ENCODE assay signal across 10 mouse cellular contexts in genomic region chr1:77512059-77512407, GRCm38 (mm10). TPM values are rescaled to one million over a fixed set of nuclear protein-coding genes. Genes with fewer than 3 reads are reported as not detected.
A peak's percentile ranks its signal among the peaks of the same experiment; 100 is the strongest.
DNase-seq lines count a peak whose midpoint lies in the region; ATAC-seq and TF ChIP-seq lines count a peak whose summit lies in the region.
"Had no signal": no experiment of that assay in that cellular context is flagged by ENCODE, and none has a peak within 500 bp of the region (broad histone marks: within the 10 kb centered on the region; RNA-seq: fewer than 3 reads in every experiment).

No protein-coding gene starts in this region.

- H3K9ac ChIP-seq in heart, embryonic 13.5 days: peak overlapping the region; percentile 84
- no peak overlapping the region for H3K9ac ChIP-seq in heart, adult 2 months (ENCODE audit: low read depth, low read length)
- H3K9ac ChIP-seq in hindbrain, embryonic 14.5 days: peak overlapping the region; percentile 65
- peak overlapping the region; percentile 84 for H3K9ac ChIP-seq in midbrain, embryonic 13.5 days (replicated peaks)

- peaks cover 12% of the 10 kb centered on the region for H3K36me3 ChIP-seq in heart, embryonic 13.5 days
- H3K36me3 ChIP-seq in heart, adult 2 months (ENCODE audit: control insufficient read depth, insufficient read depth, low read length): peaks cover 9% of the 10 kb centered on the region
- peaks cover 38% of the 10 kb centered on the region for H3K36me3 ChIP-seq in embryonic facial prominence, embryonic 10.5 days (replicated peaks)
- peaks cover 7% of the 10 kb centered on the region for H3K36me3 ChIP-seq in hindbrain, embryonic 14.5 days (replicated peaks; ENCODE audit: control insufficient read depth, insufficient read depth)
- H3K36me3 ChIP-seq in midbrain, embryonic 13.5 days: peaks cover 6% of the 10 kb centered on the region; the same call in 1 of the 2 replicates

- peaks cover 9% of the 10 kb centered on the region for H3K27me3 ChIP-seq in heart, embryonic 13.5 days (replicated peaks)
- H3K27me3 ChIP-seq in heart, adult 2 months (ENCODE audit: control insufficient read depth, insufficient read depth, low read length): no peaks in the 10 kb centered on the region
- peaks cover 28% of the 10 kb centered on the region for H3K27me3 ChIP-seq in embryonic facial prominence, embryonic 10.5 days (replicated peaks; ENCODE audit: low read depth, poor library complexity, severe bottlenecking)
- H3K27me3 ChIP-seq in hindbrain, embryonic 14.5 days (ENCODE audit: control insufficient read depth, insufficient read depth, low read length): no peaks in the 10 kb centered on the region
- peaks cover 10% of the 10 kb centered on the region for H3K27me3 ChIP-seq in midbrain, embryonic 13.5 days

- H3K4me1 ChIP-seq in heart, embryonic 13.5 days: peaks cover 25% of the 10 kb centered on the region
- H3K4me1 ChIP-seq in heart, adult 2 months (ENCODE audit: control insufficient read depth, insufficient read depth, low read length): no peaks in the 10 kb centered on the region; the same call in 1 of the 2 replicates
- peaks cover 65% of the 10 kb centered on the region for H3K4me1 ChIP-seq in embryonic facial prominence, embryonic 10.5 days
- H3K4me1 ChIP-seq in hindbrain, embryonic 14.5 days (replicated peaks; ENCODE audit: control insufficient read depth, insufficient read depth, low read length): peaks cover 22% of the 10 kb centered on the region
- H3K4me1 ChIP-seq in midbrain, embryonic 13.5 days (replicated peaks): peaks cover 70% of the 10 kb centered on the region

- TF ChIP-seq CTCF in heart, adult 2 months (IDR thresholded peaks at IDR 0.05): no peak

- no peak for TF ChIP-seq EP300 in heart, adult 2 months (IDR thresholded peaks at IDR 0.05; ENCODE audit: insufficient read depth, low read depth, low read length)

- TF ChIP-seq POLR2A in heart, adult 2 months (IDR thresholded peaks at IDR 0.05; ENCODE audit: insufficient read depth, low read depth, low read length): no peak

- peak overlapping the region; percentile 97 for H3K4me2 ChIP-seq in heart, embryonic 13.5 days
- H3K4me2 ChIP-seq in hindbrain, embryonic 14.5 days (replicated peaks): peak overlapping the region; percentile 63
- H3K4me2 ChIP-seq in midbrain, embryonic 13.5 days (replicated peaks): peak overlapping the region; percentile 92

- 41% methylated on average over 4 of the region's 4 CpGs for WGBS in heart, embryonic 13.5 days
- 89% methylated on average over 4 of the region's 4 CpGs for WGBS in heart, adult 2 months
- WGBS in embryonic facial prominence, embryonic 10.5 days: 7% methylated on average over 4 of the region's 4 CpGs
- WGBS in hindbrain, embryonic 14.5 days: 6% methylated on average over 4 of the region's 4 CpGs
- WGBS in midbrain, embryonic 13.5 days: 4% methylated on average over 4 of the region's 4 CpGs

- no peak for ATAC-seq in heart, embryonic 13.5 days (ENCODE audit: extremely low read depth, insufficient number of reproducible peaks, low FRiP score, low TSS enrichment)
- no peak for ATAC-seq in hindbrain, embryonic 14.5 days (ENCODE audit: low FRiP score)
- no peak for ATAC-seq in midbrain, embryonic 13.5 days

- no peak overlapping the region for H3K27ac ChIP-seq in heart, embryonic 13.5 days (replicated peaks)
- no peak overlapping the region for H3K27ac ChIP-seq in heart, adult 2 months
- peak overlapping the region; percentile 90 for H3K27ac ChIP-seq in embryonic facial prominence, embryonic 10.5 days (replicated peaks)
- peak overlapping the region; percentile 82 for H3K27ac ChIP-seq in hindbrain, embryonic 14.5 days
- H3K27ac ChIP-seq in midbrain, embryonic 13.5 days: peak overlapping the region; percentile 90

- H3K9me3 ChIP-seq in heart, embryonic 13.5 days: no peaks in the 10 kb centered on the region
- H3K9me3 ChIP-seq in embryonic facial prominence, embryonic 10.5 days: no peaks in the 10 kb centered on the region
- no peaks in the 10 kb centered on the region for H3K9me3 ChIP-seq in hindbrain, embryonic 14.5 days (ENCODE audit: control insufficient read depth, low read length)
- no peaks in the 10 kb centered on the region for H3K9me3 ChIP-seq in midbrain, embryonic 13.5 days

- intact Hi-C loops in heart, adult 2 months (cut with DNase I): loop anchor here (5.0 to 10.0 kb wide), 6 partner anchors 75 to 1517 kb away; no protein-coding TSS in a partner anchor

- H3K79me2 ChIP-seq in heart, adult 2 months (replicated peaks; ENCODE audit: control insufficient read depth, insufficient read depth, low read length): no peaks in the 10 kb centered on the region; the same call in 1 of the 2 replicates

- no peak for DNase-seq in heart, adult 2 months
- DNase-seq in embryonic facial prominence, embryonic 10.5 days (ENCODE audit: low spot score): no peak
- DNase-seq in hindbrain, embryonic 14.5 days (ENCODE audit: low spot score): no peak
- no peak for DNase-seq in Muller cell, postnatal 12 days (ENCODE audit: inconsistent ontology term)
- DNase-seq in cerebellum, postnatal 25 days: no peak
- DNase-seq in lung, postnatal 4 days: no peak
- DNase-seq: adrenal gland, adult 8-10 months had no signal

- H3K4me3 ChIP-seq in heart, embryonic 13.5 days: peak overlapping the region; percentile 75
- no peak overlapping the region; the same call in 1 of the 2 replicates for H3K4me3 ChIP-seq in heart, adult 2 months
- H3K4me3 ChIP-seq in embryonic facial prominence, embryonic 10.5 days: peak overlapping the region; percentile 80
- H3K4me3 ChIP-seq in hindbrain, embryonic 14.5 days (replicated peaks; ENCODE audit: low read length): peak overlapping the region; percentile 66
- H3K4me3 ChIP-seq in midbrain, embryonic 13.5 days (replicated peaks): peak overlapping the region; percentile 73
- H3K4me3 ChIP-seq: erythroblast, embryonic 14.5 days had no signal

RNA-seq across cellular contexts. Expression of gene Epha4, which starts 2.9 kb away (rescaled TPM):
- 6.0 and 6.1 TPM in 2 replicates for polyA plus RNA-seq in heart, embryonic 13.5 days (2015; fragmentation: Nextera tagmentation; extraction: Ambion mirVana)
- 10 to 100 TPM; 25.4 to 45.5 TPM for total RNA-seq in heart, adult 2 months (2021)
- polyA plus RNA-seq in heart, adult 2 months (2012; rRNA removed): 28.4 and 62.6 TPM in 2 replicates
- polyA plus RNA-seq in embryonic facial prominence, embryonic 10.5 days (2016; fragmentation: Nextera tagmentation; extraction: Ambion mirVana): 26.2 and 29.1 TPM in 2 replicates
- polyA plus RNA-seq in hindbrain, embryonic 14.5 days (2014; fragmentation: Nextera tagmentation; extraction: Ambion mirVana): 49.3 and 50.0 TPM in 2 replicates
- polyA plus RNA-seq in midbrain, embryonic 13.5 days (2015; fragmentation: Nextera tagmentation; extraction: Ambion mirVana): 36.5 and 37.5 TPM in 2 replicates
- polyA plus RNA-seq: erythroblast, embryonic 14.5 days had no signal

Comparison
In these comparisons a context has a peak if more than half of its experiments do, and no peak if none do; other contexts are left out.
1. H3K27ac ChIP-seq: peak in embryonic facial prominence, embryonic 10.5 days (single experiment), hindbrain, embryonic 14.5 days (single experiment) and midbrain, embryonic 13.5 days (single experiment); none in heart, embryonic 13.5 days (single experiment) and heart, adult 2 months (single experiment).
2. Peak in every context shown above with its lines, with median percentiles within 50 percentile points of each other: H3K4me2 ChIP-seq.